In genomic region chr19:59196111-59196666, GRCm38 (mm10) we compare ENCODE assay signal across 8 mouse cellular contexts. TPM values are rescaled to one million over a fixed set of nuclear protein-coding genes. Genes with fewer than 3 reads are reported as not detected.
DNase-seq lines count a peak whose midpoint lies in the region; ATAC-seq and TF ChIP-seq lines count a peak whose summit lies in the region.

No protein-coding gene starts in this region.

- no peak overlapping the region for H3K9ac ChIP-seq in neural tube, embryonic 15.5 days (replicated peaks)
- no peak overlapping the region for H3K9ac ChIP-seq in kidney, embryonic 16.5 days (replicated peaks; ENCODE audit: low read length)
- no peak overlapping the region for H3K9ac ChIP-seq in liver, postnatal 0 days (replicated peaks)

- H3K4me3 ChIP-seq in neural tube, embryonic 15.5 days (replicated peaks) = no peak overlapping the region
- H3K4me3 ChIP-seq in kidney, embryonic 16.5 days (ENCODE audit: low read length) = no peak overlapping the region
- no peak overlapping the region for H3K4me3 ChIP-seq in liver, postnatal 0 days (ENCODE audit: low read depth, low read length)

- peaks cover 75% of the 10 kb centered on the region for H3K27me3 ChIP-seq in neural tube, embryonic 15.5 days (replicated peaks)
- H3K27me3 ChIP-seq in kidney, embryonic 16.5 days (ENCODE audit: insufficient read depth, low read length) = peaks cover 73% of the 10 kb centered on the region
- H3K27me3 ChIP-seq in liver, postnatal 0 days (ENCODE audit: insufficient read depth, low read length) = peaks cover 68% of the 10 kb centered on the region

- H3K4me1 ChIP-seq in neural tube, embryonic 15.5 days = peaks cover 4% of the 10 kb centered on the region
- H3K4me1 ChIP-seq in kidney, embryonic 16.5 days (ENCODE audit: insufficient read depth, low read length) = 0 out of 2 replicates have a peak, but pooled peaks cover 5% of the 10 kb centered on the region
- H3K4me1 ChIP-seq in liver, postnatal 0 days (ENCODE audit: insufficient read depth) = peaks cover 7% of the 10 kb centered on the region

- peak; percentile 55 for TF ChIP-seq CTCF in liver, postnatal 0 days (IDR thresholded peaks at IDR 0.05; ENCODE audit: low read depth)

- H3K27ac ChIP-seq in neural tube, embryonic 15.5 days (replicated peaks) = no peak overlapping the region
- H3K27ac ChIP-seq in kidney, embryonic 16.5 days (ENCODE audit: low read length) = no peak overlapping the region
- H3K27ac ChIP-seq in liver, postnatal 0 days (ENCODE audit: low read depth) = no peak overlapping the region

- WGBS in neural tube, embryonic 15.5 days = 3% methylated on average over 15 of the region's 15 CpGs
- WGBS in kidney, embryonic 16.5 days = 3% methylated on average over 15 of the region's 15 CpGs
- WGBS in liver, postnatal 0 days (ENCODE audit: insufficient replicate concordance) = 6% methylated on average over 15 of the region's 15 CpGs

- no peaks in the 10 kb centered on the region for H3K9me3 ChIP-seq in neural tube, embryonic 15.5 days (replicated peaks)
- peaks cover 6% of the 10 kb centered on the region; the same call in 1 of the 2 replicates for H3K9me3 ChIP-seq in kidney, embryonic 16.5 days (ENCODE audit: low read length)
- H3K9me3 ChIP-seq in liver, postnatal 0 days (ENCODE audit: low read length) = 0 out of 2 replicates have a peak, but pooled peaks cover 4% of the 10 kb centered on the region

- ATAC-seq in neural tube, embryonic 15.5 days (ENCODE audit: low FRiP score) = no peak; the same call in 1 of the 2 replicates
- ATAC-seq in frontal cortex, adult (ENCODE audit: low TSS enrichment) = peak; percentile 87
- peak; percentile 90 for ATAC-seq in kidney, embryonic 16.5 days (ENCODE audit: low FRiP score, low TSS enrichment)
- no peak for ATAC-seq in liver, postnatal 0 days

- no peak overlapping the region for H3K4me2 ChIP-seq in neural tube, embryonic 15.5 days
- no peak overlapping the region for H3K4me2 ChIP-seq in kidney, embryonic 16.5 days (replicated peaks; ENCODE audit: low read depth, low read length)
- H3K4me2 ChIP-seq in liver, postnatal 0 days (ENCODE audit: low read depth, low read length) = no peak overlapping the region

- no peak for TF ChIP-seq EP300 in liver, postnatal 0 days (IDR thresholded peaks at IDR 0.05; ENCODE audit: low read depth)

- DNase-seq in neural tube, embryonic 10.5 days (ENCODE audit: extremely low spot score, low spot score) = peak; percentile 63
- DNase-seq in adrenal gland, postnatal 25 days = peak; percentile 64
- peak; percentile 50 for DNase-seq in liver, postnatal 0 days
- DNase-seq in retina, postnatal 1 day = peak; percentile 82
- no peak for DNase-seq in spleen, adult 12 weeks (ENCODE audit: low spot score)

- no peaks in the 10 kb centered on the region for H3K36me3 ChIP-seq in neural tube, embryonic 15.5 days
- H3K36me3 ChIP-seq in kidney, embryonic 16.5 days (ENCODE audit: insufficient read depth, low read length) = no peaks in the 10 kb centered on the region
- no peaks in the 10 kb centered on the region for H3K36me3 ChIP-seq in liver, postnatal 0 days (replicated peaks; ENCODE audit: insufficient read depth, low read length)

RNA-seq across cellular contexts. Expression of gene Kcnk18, which starts 22.8 kb away (rescaled TPM):
- polyA plus RNA-seq in neural tube, embryonic 15.5 days (2015; fragmentation: Nextera tagmentation; extraction: Ambion mirVana) = 0.14 and 0.27 TPM in 2 replicates
- not detected in 2 replicates for total RNA-seq in adrenal gland, postnatal 25 days (2021)
- not detected in 2 replicates for polyA plus RNA-seq in kidney, embryonic 16.5 days (2015; fragmentation: Nextera tagmentation; extraction: Ambion mirVana)
- not detected in 2 replicates for polyA plus RNA-seq in liver, postnatal 0 days (2015; fragmentation: Nextera tagmentation; extraction: Ambion mirVana)

RNA-seq across cellular contexts. Expression of gene Vax1, which starts 26.3 kb away (rescaled TPM):
- polyA plus RNA-seq in neural tube, embryonic 15.5 days (2015; fragmentation: Nextera tagmentation; extraction: Ambion mirVana) = not detected in 2 replicates
- total RNA-seq in adrenal gland, postnatal 25 days (2021) = not detected in 2 replicates
- not detected in 2 replicates for polyA plus RNA-seq in kidney, embryonic 16.5 days (2015; fragmentation: Nextera tagmentation; extraction: Ambion mirVana)
- polyA plus RNA-seq in liver, postnatal 0 days (2015; fragmentation: Nextera tagmentation; extraction: Ambion mirVana) = not detected in 2 replicates

Comparison
In these comparisons a context has a peak if more than half of its experiments do, and no peak if none do; other contexts are left out.
1. ATAC-seq: peak in frontal cortex, adult (single experiment) and kidney, embryonic 16.5 days (single experiment); none in neural tube, embryonic 15.5 days (single experiment) and liver, postnatal 0 days (single experiment).